Mouse (Mus musculus) hindbrain, embryonic 16.5 days (tissue): ENCODE measurements around the gene Rnf114. TPM values are rescaled to one million over a fixed set of nuclear protein-coding genes. Genes with fewer than 3 reads are reported as not detected.

Source experiments
- ATAC-seq: fragments of 200-750 bp; cut with Nextera tagmentation; 2 replicates; pipeline ENCODE4 v1.8.0; 2017; ENCODE audit warnings: moderate TSS enrichment, moderate library complexity
- H3K27ac ChIP-seq: fragments of 300-500 bp; sonication (generic); 2 replicates; pipeline ENCODE4 v1.5.1; 2014; ENCODE audit warnings: low read depth, mild to moderate bottlenecking, control low read depth, low read length, moderate library complexity
- H3K27me3 ChIP-seq: fragments of 300-500 bp; sonication (generic); replicated peaks from 2 replicates; pipeline ENCODE4 v1.6.1; 2014; ENCODE audit warnings: low read length; ENCODE audit not compliant: control insufficient read depth, insufficient read depth
- H3K36me3 ChIP-seq: fragments of 300-500 bp; sonication (generic); 2 replicates; pipeline ENCODE4 v1.6.1; 2014; ENCODE audit warnings: mild to moderate bottlenecking, low read length, moderate library complexity, mixed read lengths; ENCODE audit not compliant: control insufficient read depth, insufficient read depth
- H3K4me1 ChIP-seq: fragments of 300-500 bp; sonication (generic); 2 replicates; pipeline ENCODE4 v1.6.1; 2014; ENCODE audit warnings: low read depth, low read length; ENCODE audit not compliant: control insufficient read depth, insufficient read depth
- H3K4me2 ChIP-seq: fragments of 300-500 bp; sonication (generic); 2 replicates; pipeline ENCODE4 v1.6.1; 2014; ENCODE audit warnings: mild to moderate bottlenecking, low read length, control low read depth, moderate library complexity
- H3K4me3 ChIP-seq: fragments of 300-500 bp; sonication (generic); 2 replicates; pipeline ENCODE4 v1.5.1; 2014; ENCODE audit warnings: mild to moderate bottlenecking, low read length, control low read depth, moderate library complexity
- H3K9ac ChIP-seq: fragments of 300-500 bp; sonication (generic); 2 replicates; pipeline ENCODE4 v1.6.1; 2014; ENCODE audit warnings: low read depth, mild to moderate bottlenecking, control low read depth, low read length, moderate library complexity
- H3K9me3 ChIP-seq: fragments of 300-500 bp; sonication (generic); 2 replicates; pipeline ENCODE4 v1.6.1; 2014; ENCODE audit warnings: mild to moderate bottlenecking, low read length, moderate library complexity; ENCODE audit not compliant: control insufficient read depth
- WGBS: fragments of 180-500 bp; shearing (Covaris S2); extraction: QIAGEN DNeasy Blood & Tissue Kit; methylation state at CpG from one replicate; pipeline ENCODE4 v1.1.7; 2014; 5-methylcytosine and 5-hydroxymethylcytosine counted together
- polyA plus RNA-seq: library from polyadenylated mRNA; unstranded; fragments of >200 nt; fragmentation: Nextera tagmentation; extraction: Ambion mirVana; gene quantifications from 2 replicates; pipeline ENCODE4 v1.2.1, GENCODE M21; 2015

Gene Rnf114
- polyA plus RNA-seq, 1 experiment from 2014 or later = 112 TPM

DNA sequence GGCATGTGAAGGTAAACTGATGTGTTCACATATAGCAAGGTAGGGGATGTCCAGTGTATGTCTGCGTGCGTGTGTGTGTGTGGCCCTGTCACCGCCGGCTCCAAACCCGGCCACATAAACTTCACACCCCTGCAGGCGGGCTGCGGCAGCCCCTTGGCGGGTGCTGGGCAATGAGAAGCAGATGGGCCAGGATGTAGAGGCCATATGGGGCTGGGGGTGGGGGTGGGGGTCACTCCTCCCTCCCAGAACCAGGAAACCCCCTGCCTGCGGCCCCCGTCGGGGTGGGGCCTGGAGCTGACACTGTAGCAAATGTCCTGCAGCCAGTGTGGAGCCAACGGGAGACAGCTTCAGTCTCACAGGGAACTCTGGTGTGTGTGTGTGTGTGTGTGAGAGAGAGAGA is 71.3 kb downstream of the Rnf114 start:
- 49% methylated on average over 12 of the region's 12 CpGs for WGBS
- no peak overlapping the region for H3K4me2 ChIP-seq
- no peak overlapping the region for H3K27ac ChIP-seq
- H3K4me3 ChIP-seq = no peak overlapping the region
- ATAC-seq = no peak
- 0 out of 2 replicates have a peak overlapping the region, but pooled peaks have one; percentile 23 for H3K9ac ChIP-seq
- H3K4me1 ChIP-seq = peaks cover 7% of the 10 kb centered on the region; the same call in 1 of the 2 replicates
- no peaks in the 10 kb centered on the region for H3K9me3 ChIP-seq
- no peaks in the 10 kb centered on the region; the same call in 1 of the 2 replicates for H3K27me3 ChIP-seq
- H3K36me3 ChIP-seq = no peaks in the 10 kb centered on the region

DNA sequence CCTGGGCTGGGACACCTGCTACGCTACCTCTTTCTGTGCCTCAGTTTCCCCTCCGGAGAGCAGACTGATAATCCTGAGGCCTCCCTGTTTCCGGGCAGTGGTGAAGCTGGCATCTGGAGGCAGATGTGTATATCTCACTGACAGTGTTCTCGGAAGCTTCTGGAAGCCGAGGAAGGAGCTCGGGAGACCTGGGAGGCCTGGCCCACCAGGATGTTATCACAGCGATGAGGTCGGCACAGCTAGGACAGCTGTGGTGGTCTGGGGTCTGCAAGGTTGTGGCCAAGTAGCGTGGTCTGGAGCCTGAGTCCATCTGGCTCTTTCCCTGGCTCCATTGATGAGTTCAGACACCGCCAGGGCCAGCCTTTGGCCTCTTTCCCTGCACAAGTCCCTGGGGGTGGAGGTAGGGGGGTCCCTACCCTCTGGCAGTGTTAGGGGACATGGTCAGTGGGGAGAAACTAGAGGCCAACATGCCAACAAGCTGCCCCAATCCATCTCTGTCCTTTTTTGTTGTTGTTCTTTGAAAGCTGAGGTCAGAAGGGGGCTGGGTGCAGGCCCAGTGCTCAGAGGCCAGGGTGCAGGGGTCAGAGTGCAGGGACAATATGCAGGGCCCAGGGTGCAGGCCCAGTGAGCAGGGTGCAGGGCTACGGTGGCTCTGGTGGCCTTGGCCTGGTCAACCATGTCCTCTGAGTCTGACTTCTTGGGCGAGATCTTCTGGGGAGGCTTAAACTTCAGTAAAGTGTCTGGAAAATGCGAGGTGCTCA is 72.3 kb downstream of the Rnf114 start:
- Histone ChIP-seq H3K4me3 (no peak overlapping the region), H3K4me1 (peaks cover 7% of the 10 kb centered on the region; the same call in 1 of the 2 replicates), H3K9me3 (no peaks in the 10 kb centered on the region), H3K4me2 (no peak overlapping the region), H3K27ac (no peak overlapping the region), H3K27me3 (no peaks in the 10 kb centered on the region), H3K36me3 (no peaks in the 10 kb centered on the region), H3K9ac (no peak overlapping the region)
- 84% methylated on average over 12 of the region's 13 CpGs for WGBS
- ATAC-seq = no peak

DNA sequence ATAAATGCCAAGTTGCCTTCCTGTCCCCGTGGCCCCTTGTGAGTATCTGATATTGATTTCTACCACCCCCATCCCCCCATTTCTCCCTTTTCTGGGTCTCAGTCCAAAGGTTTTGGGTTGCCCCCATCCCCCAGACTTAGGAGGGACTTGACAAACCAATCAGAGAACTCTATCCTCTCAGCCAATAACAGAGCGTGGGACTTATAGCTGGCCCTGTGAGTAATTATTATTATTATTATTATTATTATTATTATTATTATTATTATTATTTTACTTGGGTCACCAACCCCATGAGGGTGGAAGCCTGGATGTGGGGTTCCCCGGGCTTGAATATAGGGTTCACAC is 72.8 kb downstream of the Rnf114 start:
- H3K9ac ChIP-seq = no peak overlapping the region
- no peak overlapping the region for H3K4me2 ChIP-seq
- no peaks in the 10 kb centered on the region for H3K27me3 ChIP-seq
- H3K36me3 ChIP-seq = no peaks in the 10 kb centered on the region
- no peak overlapping the region for H3K27ac ChIP-seq
- no peaks in the 10 kb centered on the region for H3K9me3 ChIP-seq
- no peak overlapping the region for H3K4me3 ChIP-seq
- WGBS = 69% methylated on average over 3 of the region's 3 CpGs
- peaks cover 7% of the 10 kb centered on the region; the same call in 1 of the 2 replicates for H3K4me1 ChIP-seq
- no peak for ATAC-seq

DNA sequence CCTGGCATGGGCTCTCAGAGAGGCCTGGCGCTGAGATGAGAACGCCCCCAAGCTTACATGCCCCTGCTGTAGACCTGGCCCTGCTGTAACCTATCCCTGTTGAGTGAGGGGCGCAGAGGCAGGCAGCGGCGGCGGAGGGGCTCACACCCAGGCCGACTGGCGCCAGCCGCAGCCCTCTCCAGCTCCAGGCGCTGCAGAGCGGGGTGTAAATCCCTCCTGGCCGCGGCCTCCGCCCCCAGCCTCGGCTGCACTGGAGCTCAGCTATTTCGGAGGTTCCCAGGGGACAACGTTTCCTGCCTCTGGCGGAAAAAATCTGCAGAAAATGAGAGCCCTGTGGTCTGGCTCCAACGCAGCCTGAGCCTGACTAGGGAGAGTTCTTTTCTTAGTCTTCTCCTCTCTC is 73.2 kb downstream of the Rnf114 start:
- H3K9ac ChIP-seq = peak overlapping the region; percentile 41; the same call in 1 of the 2 replicates
- no peak overlapping the region for H3K27ac ChIP-seq
- peak overlapping the region; percentile 38 for H3K4me2 ChIP-seq
- no peak for ATAC-seq
- H3K27me3 ChIP-seq = no peaks in the 10 kb centered on the region
- H3K4me3 ChIP-seq = no peak overlapping the region
- no peaks in the 10 kb centered on the region for H3K9me3 ChIP-seq
- H3K36me3 ChIP-seq = no peaks in the 10 kb centered on the region
- H3K4me1 ChIP-seq = peaks cover 7% of the 10 kb centered on the region; the same call in 1 of the 2 replicates
- WGBS = 13% methylated on average over 19 of the region's 19 CpGs

Other genes starting within 250 kb of the Rnf114 start
- 19.7 and 22.6 TPM in 2 replicates for gene B4galt5, start 143.5 kb upstream of the Rnf114 start, polyA plus RNA-seq
- 18.7 and 19.9 TPM in 2 replicates for gene Slc9a8, start 70.9 kb upstream of the Rnf114 start, polyA plus RNA-seq
- 30.5 and 33.6 TPM in 2 replicates for gene Spata2, start 242 bp downstream of the Rnf114 start, polyA plus RNA-seq
- gene Snai1, start 45.5 kb downstream of the Rnf114 start, polyA plus RNA-seq = 4.5 and 8.4 TPM in 2 replicates
- 390 and 393 TPM in 2 replicates for gene Ube2v1, start 139.4 kb downstream of the Rnf114 start, polyA plus RNA-seq
- 11.9 and 12.8 TPM in 2 replicates for gene Gm20431, start 168.9 kb downstream of the Rnf114 start, polyA plus RNA-seq
- 0.15 and 0.22 TPM in 2 replicates for gene Cebpb, start 196.3 kb downstream of the Rnf114 start, polyA plus RNA-seq
- 37.1 and 39.3 TPM in 2 replicates for gene Tmem189, start 197.2 kb downstream of the Rnf114 start, polyA plus RNA-seq